Mouse (Mus musculus) lung, adult 2 months (tissue): ENCODE measurements at regions not wholly inside any gene's neighbourhood (a gene's known extent, or its start where the extent isn't known, plus 50 kb on each side); places are given as distances from the start of the nearest gene placed in this dataset.

Experiments
- CTCF ChIP-seq: fragments of 200-500 bp; IDR thresholded peaks from 2 replicates; pipeline ENCODE4 v1.5.1; 2011; ENCODE audit warnings: mild to moderate bottlenecking, low read length, control low read depth; ENCODE audit not compliant: insufficient read depth
- POLR2A ChIP-seq: fragments of 200-500 bp; IDR thresholded peaks from 2 replicates; pipeline ENCODE4 v1.6.1; 2011; ENCODE audit warnings: low read depth, mild to moderate bottlenecking, control low read depth, low read length, borderline replicate concordance; ENCODE audit errors: extremely low read depth

DNA sequence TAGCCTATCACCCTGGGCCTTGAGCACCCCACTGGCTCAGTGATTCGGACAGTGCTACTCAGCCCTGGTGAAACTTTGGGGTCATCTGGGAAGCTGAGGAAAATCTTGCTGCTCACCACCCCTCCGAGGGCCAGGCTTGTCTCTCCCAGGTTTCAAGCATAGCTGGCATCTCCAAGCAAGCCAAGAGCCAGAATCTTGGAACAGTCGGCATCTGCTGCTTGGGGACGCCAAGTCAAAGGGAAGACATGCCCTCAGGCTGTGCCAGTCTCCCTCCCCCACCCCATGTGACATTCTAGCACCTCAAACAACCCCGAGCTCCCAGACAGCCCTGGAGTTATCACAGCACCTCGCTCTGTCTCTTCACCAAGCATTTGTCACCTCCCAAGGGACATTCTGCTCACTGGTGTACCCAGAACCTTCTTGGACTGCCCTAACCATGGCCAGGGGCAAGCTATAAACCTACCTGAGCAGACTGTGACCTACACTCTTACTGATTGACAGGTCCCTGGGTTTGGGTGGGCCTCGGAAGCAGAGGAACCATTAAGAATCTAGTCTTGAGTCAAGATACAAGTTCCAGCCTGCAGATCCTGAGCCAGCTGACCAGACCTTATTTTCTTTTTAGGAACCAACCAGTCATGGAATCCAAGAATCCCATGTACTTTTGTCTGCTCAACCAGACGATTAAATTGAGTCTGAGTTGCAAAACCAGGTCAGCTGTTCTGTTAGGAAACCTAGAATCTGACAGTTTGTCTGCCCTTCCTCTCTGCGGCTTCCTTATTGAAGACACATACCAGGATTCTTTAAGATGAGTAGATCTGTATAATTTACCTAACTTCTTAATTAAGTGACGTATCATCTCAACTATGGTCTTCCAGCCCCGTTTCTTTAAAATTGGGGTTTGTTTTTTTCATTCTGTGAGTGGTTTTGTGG lies 83.0 kb upstream of the Otos start:
- no peak for TF ChIP-seq POLR2A
- TF ChIP-seq CTCF: no peak
